Mouse (Mus musculus): ENCODE measurements around the gene Uimc1.
A peak's percentile ranks its signal among the peaks of the same experiment; 100 is the strongest.

The Uimc1 gene

GRCm38 (mm10) chr13:54994576-54994975 lies 105.5 kb downstream of the Uimc1 start:
- no peak for DNase-seq (ENCODE audit: low read depth)

- no peak for DNase-seq (ENCODE audit: low read depth)
Observed at GRCm38 (mm10) chr13:54992215-54992614, 107.9 kb downstream of the Uimc1 start.

- no peak for DNase-seq (ENCODE audit: low read depth)
Observed at GRCm38 (mm10) chr13:54988181-54988760, 111.8 kb downstream of the Uimc1 start.

- no peak for DNase-seq (ENCODE audit: low read depth)
Observed at GRCm38 (mm10) chr13:54987405-54987804, 112.7 kb downstream of the Uimc1 start.

GRCm38 (mm10) chr13:54983614-54984013 lies 116.5 kb downstream of the Uimc1 start:
- DNase-seq (ENCODE audit: low read depth): peak; percentile 29

- no peak for DNase-seq (ENCODE audit: low read depth)
Observed at GRCm38 (mm10) chr13:54983001-54983400, 117.1 kb downstream of the Uimc1 start.

- DNase-seq (ENCODE audit: low read depth): no peak
Observed at GRCm38 (mm10) chr13:54980957-54981356, 119.1 kb downstream of the Uimc1 start.

GRCm38 (mm10) chr13:54978804-54979203 lies 121.3 kb downstream of the Uimc1 start:
- DNase-seq (ENCODE audit: low read depth): no peak
